Mouse (Mus musculus) E14TG2a.4 (cell line): ENCODE data around the gene Rasgef1b.

Experiments used
- H3K27me3 ChIP-seq: 2 replicates; pipeline ENCODE4 v1.6.1; 2014; ENCODE audit warnings: low read length, control low read depth; ENCODE audit not compliant: insufficient read depth
- H3K36me3 ChIP-seq: 2 replicates; pipeline ENCODE4 v1.6.1; 2014; ENCODE audit warnings: low read length, control low read depth; ENCODE audit not compliant: insufficient read depth
- H3K4me1 ChIP-seq: replicated peaks from 2 replicates; pipeline ENCODE4 v1.6.1; 2014; ENCODE audit warnings: low read depth, low read length, control low read depth
- H3K4me3 ChIP-seq: replicated peaks from 2 replicates; pipeline ENCODE4 v1.5.1; 2014; ENCODE audit warnings: mild to moderate bottlenecking, low read length
- H3K9me3 ChIP-seq: 2 replicates; pipeline ENCODE4 v1.6.1; 2014; ENCODE audit warnings: low read length, control low read depth
- CTCF ChIP-seq: conservative IDR thresholded peaks from 2 replicates; pipeline ENCODE4 v1.5.1; 2014; ENCODE audit warnings: low read length
- NANOG ChIP-seq: IDR thresholded peaks from 2 replicates; pipeline ENCODE4 v1.6.1; 2014; ENCODE audit warnings: borderline replicate concordance, low read length, mixed read lengths
- POU5F1 ChIP-seq: IDR thresholded peaks from 2 replicates; pipeline ENCODE4 v1.6.1; 2014; ENCODE audit warnings: low read length, borderline replicate concordance

Gene Rasgef1b

DNA sequence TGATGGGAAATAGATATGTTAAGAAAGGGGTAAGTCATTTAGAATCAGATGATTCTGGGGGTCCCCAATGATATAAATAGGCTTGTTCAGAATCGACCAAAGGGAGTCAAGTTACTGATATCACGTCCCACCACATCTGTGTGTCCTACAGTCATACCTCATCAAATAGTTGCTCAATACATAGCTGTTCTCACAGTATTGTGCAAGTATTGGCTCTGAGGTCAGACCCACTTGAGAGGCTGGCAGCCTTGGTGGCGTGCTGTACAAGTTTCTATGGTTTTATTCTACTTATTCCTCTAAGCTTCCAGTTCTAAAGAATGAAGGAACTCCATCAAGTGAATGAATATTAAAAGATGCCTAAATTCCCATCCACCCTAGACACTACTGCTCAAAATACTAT is 445.2 kb downstream of the Rasgef1b start:
- no peak for TF ChIP-seq POU5F1
- no peak for TF ChIP-seq NANOG
- TF ChIP-seq CTCF = no peak
- H3K4me1 ChIP-seq = peaks cover 13% of the 10 kb centered on the region
- H3K36me3 ChIP-seq = no peaks in the 10 kb centered on the region
- no peaks in the 10 kb centered on the region for H3K9me3 ChIP-seq
- H3K4me3 ChIP-seq = no peak overlapping the region
- H3K27me3 ChIP-seq = peaks cover 24% of the 10 kb centered on the region

DNA sequence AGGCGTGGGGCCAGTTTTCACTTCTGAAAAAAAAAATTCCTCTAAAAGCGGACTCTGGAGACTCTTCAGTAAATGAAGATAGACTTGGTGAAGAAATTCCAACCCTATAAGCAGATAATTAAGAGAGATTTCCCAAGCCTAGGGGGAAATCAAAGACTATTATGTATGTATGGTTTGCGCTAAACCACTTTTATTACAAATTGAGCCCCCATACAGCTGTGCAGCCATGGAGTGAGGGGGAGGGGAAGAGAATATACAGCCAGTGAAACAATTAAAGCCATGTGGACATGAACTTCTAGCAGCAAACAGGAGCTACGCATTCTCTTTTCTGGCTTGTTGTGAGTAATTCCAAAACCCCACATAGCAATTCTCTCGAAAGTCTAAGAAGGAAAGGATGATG is 448.3 kb downstream of the Rasgef1b start:
- TF ChIP-seq NANOG (no peak), CTCF (no peak), POU5F1 (no peak)
- H3K9me3 ChIP-seq = no peaks in the 10 kb centered on the region

DNA sequence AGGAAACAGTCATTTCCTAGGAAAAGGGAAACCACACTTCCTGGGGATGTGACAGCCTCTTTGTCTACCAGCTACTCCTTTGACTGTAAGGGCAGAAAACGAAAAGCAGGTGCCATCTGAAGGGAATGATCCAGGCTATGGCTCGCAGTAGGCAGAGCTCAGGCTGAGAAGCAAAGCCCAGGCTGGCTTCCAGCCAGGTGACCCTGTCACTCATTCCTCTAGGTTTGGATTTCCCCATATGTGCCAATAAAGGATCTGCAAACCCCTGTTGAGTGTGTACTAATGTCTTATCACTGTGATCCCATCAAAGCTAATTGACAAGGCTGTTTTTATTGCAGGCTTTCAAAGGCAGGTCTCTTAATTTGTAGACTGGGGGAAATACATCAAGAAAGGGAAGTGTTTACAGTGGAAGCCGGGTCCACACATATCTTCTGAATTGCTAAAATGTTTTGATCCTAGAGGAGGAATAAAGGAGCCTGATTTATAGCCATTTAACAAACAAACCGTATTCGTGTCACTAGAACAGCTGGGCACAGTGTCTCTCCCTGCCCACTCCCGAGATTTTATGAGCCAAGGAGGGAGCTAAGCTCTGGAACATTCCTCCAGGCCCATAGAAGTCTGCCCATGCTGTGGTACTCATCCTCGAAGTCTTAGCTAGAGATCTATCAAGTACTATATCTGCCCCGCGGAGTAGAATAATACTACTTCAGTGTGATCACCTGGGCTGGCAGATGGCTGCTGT is 449.7 kb downstream of the Rasgef1b start:
- Histone ChIP-seq H3K4me3 (no peak overlapping the region), H3K27me3 (peaks cover 32% of the 10 kb centered on the region), H3K36me3 (no peaks in the 10 kb centered on the region), H3K9me3 (no peaks in the 10 kb centered on the region), H3K4me1 (no peaks in the 10 kb centered on the region)
- TF ChIP-seq CTCF (no peak), POU5F1 (no peak), NANOG (no peak)

More for the DNA sequence above, 448.3 kb downstream of the Rasgef1b start:
- no peak overlapping the region for H3K4me3 ChIP-seq
- peaks cover 29% of the 10 kb centered on the region for H3K27me3 ChIP-seq
- no peaks in the 10 kb centered on the region for H3K4me1 ChIP-seq
- H3K36me3 ChIP-seq = no peaks in the 10 kb centered on the region

DNA sequence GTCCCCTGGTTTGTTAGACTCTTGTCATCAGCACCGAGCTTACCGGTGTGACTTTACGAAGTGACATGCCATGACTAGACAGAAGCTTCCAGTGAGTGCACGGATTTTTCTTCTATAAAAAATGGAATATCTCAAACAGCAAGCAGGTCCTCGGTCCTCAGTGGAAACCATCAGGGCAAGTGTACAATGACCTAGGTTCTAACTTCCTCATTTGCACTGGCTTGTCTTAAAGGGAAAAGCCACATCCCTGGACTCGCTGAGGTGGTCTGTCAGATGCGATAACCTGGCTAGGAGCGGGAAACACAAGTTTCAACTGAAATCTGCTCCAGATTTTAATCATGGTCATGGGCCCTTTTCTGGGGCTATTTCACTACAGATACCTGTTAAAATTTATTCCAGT is 450.5 kb downstream of the Rasgef1b start:
- H3K4me1 ChIP-seq = no peaks in the 10 kb centered on the region
- peaks cover 32% of the 10 kb centered on the region for H3K27me3 ChIP-seq
- no peaks in the 10 kb centered on the region for H3K36me3 ChIP-seq
- H3K4me3 ChIP-seq = no peak overlapping the region
- no peaks in the 10 kb centered on the region for H3K9me3 ChIP-seq
- TF ChIP-seq CTCF = no peak
- no peak for TF ChIP-seq NANOG
- TF ChIP-seq POU5F1 = no peak

DNA sequence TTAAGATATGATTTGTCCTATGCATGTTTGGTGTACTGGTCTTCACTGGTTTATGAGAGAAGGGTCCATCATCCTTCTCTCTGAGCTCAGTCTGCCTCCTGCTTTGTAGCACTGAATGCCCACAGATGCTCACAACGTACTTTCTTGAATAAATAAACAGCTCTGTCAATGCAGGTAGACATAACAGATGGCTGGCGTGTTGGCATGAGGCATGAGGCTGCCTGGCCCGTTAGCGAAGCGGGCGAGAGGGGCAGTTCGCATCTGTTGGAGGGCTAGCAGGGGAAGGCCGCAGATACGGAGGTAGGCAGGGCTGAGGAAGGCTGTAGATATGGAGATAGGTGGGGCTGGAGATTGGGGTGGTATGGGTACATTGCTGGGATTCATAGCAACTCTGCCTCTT is 451.3 kb downstream of the Rasgef1b start:
- Histone ChIP-seq H3K4me1 (no peaks in the 10 kb centered on the region), H3K27me3 (peaks cover 32% of the 10 kb centered on the region), H3K4me3 (no peak overlapping the region), H3K36me3 (no peaks in the 10 kb centered on the region), H3K9me3 (no peaks in the 10 kb centered on the region)
- TF ChIP-seq NANOG (no peak), POU5F1 (no peak), CTCF (no peak)

DNA sequence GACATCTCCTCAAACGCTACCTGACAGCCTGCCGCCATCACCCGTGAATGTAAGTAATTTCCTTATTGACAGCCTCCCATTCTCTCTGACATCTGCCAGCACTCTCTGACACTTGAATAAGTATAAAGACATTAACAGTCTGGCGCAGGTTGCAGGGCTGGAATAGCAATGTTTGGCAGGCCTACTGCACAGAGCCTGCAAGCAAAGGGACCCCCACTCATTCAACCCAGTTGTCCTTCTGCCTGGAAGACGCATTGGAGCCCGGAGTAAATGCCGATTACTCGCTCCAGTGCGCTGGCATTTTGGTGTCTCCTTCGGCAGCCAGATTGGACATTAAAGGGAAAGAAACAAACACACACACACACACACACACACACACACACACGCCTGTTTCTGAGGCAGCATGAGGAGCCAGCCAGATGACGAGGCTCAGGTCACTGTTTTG is 454.7 kb downstream of the Rasgef1b start:
- no peaks in the 10 kb centered on the region for H3K9me3 ChIP-seq
- H3K4me3 ChIP-seq = no peak overlapping the region
- TF ChIP-seq POU5F1 = no peak
- TF ChIP-seq CTCF = no peak
- no peak for TF ChIP-seq NANOG
- peaks cover 13% of the 10 kb centered on the region for H3K27me3 ChIP-seq
- no peaks in the 10 kb centered on the region for H3K36me3 ChIP-seq
- no peaks in the 10 kb centered on the region for H3K4me1 ChIP-seq

DNA sequence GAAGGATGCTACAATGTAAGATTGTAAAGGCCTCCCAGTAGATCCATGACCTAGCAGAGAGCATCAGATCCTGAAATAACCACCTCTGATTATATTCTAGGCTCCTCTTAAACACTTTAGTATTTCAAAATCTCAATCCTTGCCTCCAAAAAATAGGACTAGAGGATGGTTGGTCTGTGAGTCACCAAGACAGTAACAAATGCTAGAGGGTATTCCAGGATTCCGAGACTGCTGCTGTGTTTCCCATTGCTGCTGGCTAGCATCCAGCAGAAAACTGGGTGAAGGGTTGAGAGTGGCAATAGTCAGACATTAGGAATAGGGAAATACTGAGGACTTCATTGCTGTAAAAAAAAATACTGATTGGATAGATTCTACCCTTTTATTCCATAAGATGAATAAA is 457.3 kb downstream of the Rasgef1b start:
- no peaks in the 10 kb centered on the region for H3K9me3 ChIP-seq
- H3K4me3 ChIP-seq = no peak overlapping the region
- H3K36me3 ChIP-seq = no peaks in the 10 kb centered on the region
- no peak for TF ChIP-seq POU5F1
- no peak for TF ChIP-seq CTCF
- no peak for TF ChIP-seq NANOG
- H3K27me3 ChIP-seq = peaks cover 7% of the 10 kb centered on the region; the same call in 1 of the 2 replicates
- no peaks in the 10 kb centered on the region for H3K4me1 ChIP-seq

DNA sequence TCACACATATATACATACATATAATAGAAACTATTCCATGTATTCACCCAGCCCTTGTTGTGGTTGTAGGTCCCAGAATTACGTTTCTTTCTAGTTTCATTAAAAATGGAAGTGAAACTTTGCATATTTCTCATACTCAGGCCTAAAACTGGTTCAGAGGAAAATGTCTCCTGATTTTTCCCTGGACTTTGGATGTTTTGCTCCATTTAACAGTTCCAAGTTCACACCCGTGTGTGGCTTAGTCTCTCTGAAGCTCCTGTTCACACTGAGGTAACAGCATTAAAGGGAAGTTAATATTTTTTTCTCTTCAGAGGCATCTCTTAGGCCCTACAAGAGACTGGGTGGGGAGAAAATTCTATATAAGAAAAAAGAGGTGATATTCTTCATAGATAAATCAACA is 459.7 kb downstream of the Rasgef1b start:
- TF ChIP-seq NANOG (no peak), CTCF (no peak), POU5F1 (no peak)
- H3K27me3 ChIP-seq = no peaks in the 10 kb centered on the region
- H3K4me3 ChIP-seq = no peak overlapping the region
- no peaks in the 10 kb centered on the region for H3K36me3 ChIP-seq
- no peaks in the 10 kb centered on the region for H3K4me1 ChIP-seq
- H3K9me3 ChIP-seq = no peaks in the 10 kb centered on the region

DNA sequence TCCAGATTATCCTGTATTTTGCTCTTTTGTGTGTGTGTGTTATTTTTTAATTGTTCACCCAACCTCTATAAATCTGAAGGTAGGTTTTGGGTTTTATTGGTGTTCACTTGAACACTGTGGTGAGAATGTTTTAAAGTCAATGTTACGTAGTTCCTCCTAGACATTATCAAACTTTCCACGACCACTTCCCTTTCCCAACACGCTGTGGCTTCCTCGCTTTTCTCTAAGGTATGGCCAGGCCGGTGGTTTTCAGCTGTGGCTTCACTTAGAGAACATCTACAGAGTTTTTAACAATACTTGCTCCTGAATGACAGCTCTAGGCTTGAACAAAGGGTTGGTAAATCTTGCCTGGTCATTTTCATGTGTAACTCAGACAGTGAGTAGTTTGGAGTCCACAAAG is 461.5 kb downstream of the Rasgef1b start:
- TF ChIP-seq POU5F1 (no peak), NANOG (no peak), CTCF (no peak)
- Histone ChIP-seq H3K4me3 (no peak overlapping the region), H3K36me3 (no peaks in the 10 kb centered on the region), H3K9me3 (no peaks in the 10 kb centered on the region), H3K4me1 (no peaks in the 10 kb centered on the region), H3K27me3 (no peaks in the 10 kb centered on the region)
